Mouse (Mus musculus) heart, embryonic 12.5 days (tissue): ENCODE data around the gene Sema4g. TPM values are rescaled to one million over a fixed set of nuclear protein-coding genes. Genes with fewer than 3 reads are reported as not detected.

Experiments used
- ATAC-seq: fragments of 200-750 bp; cut with Nextera tagmentation; 2 replicates; pipeline ENCODE4 v1.8.0; 2017; ENCODE audit warnings: moderate TSS enrichment, moderate library complexity; ENCODE audit not compliant: insufficient number of reproducible peaks, low FRiP score
- H3K27ac ChIP-seq: fragments of 300-500 bp; sonication (generic); 2 replicates; pipeline ENCODE4 v1.5.1; 2016; ENCODE audit warnings: mild to moderate bottlenecking, moderate library complexity; ENCODE audit not compliant: poor library complexity, severe bottlenecking
- H3K27me3 ChIP-seq: fragments of 300-500 bp; sonication (generic); replicated peaks from 2 replicates; pipeline ENCODE4 v1.6.1; 2016; ENCODE audit warnings: mild to moderate bottlenecking, moderate library complexity
- H3K36me3 ChIP-seq: fragments of 300-500 bp; sonication (generic); 2 replicates; pipeline ENCODE4 v1.6.1; 2016; ENCODE audit warnings: mild to moderate bottlenecking, moderate library complexity
- H3K4me1 ChIP-seq: fragments of 300-500 bp; sonication (generic); replicated peaks from 2 replicates; pipeline ENCODE4 v1.6.1; 2016; ENCODE audit warnings: mild to moderate bottlenecking
- H3K4me2 ChIP-seq: fragments of 300-500 bp; sonication (generic); 2 replicates; pipeline ENCODE4 v1.6.1; 2016; ENCODE audit warnings: mild to moderate bottlenecking, moderate library complexity
- H3K4me3 ChIP-seq: fragments of 300-500 bp; sonication (generic); 2 replicates; pipeline ENCODE4 v1.5.1; 2016; ENCODE audit warnings: mild to moderate bottlenecking
- H3K9ac ChIP-seq: fragments of 300-500 bp; sonication (generic); 2 replicates; pipeline ENCODE4 v1.6.1; 2016; ENCODE audit warnings: mild to moderate bottlenecking, moderate library complexity
- H3K9me3 ChIP-seq: fragments of 300-500 bp; sonication (generic); replicated peaks from 2 replicates; pipeline ENCODE4 v1.6.1; 2016; ENCODE audit warnings: mild to moderate bottlenecking, moderate library complexity
- WGBS: fragments of 180-500 bp; shearing (Covaris S2); methylation state at CpG from one replicate; pipeline ENCODE4 v1.1.7; 2016; 5-methylcytosine and 5-hydroxymethylcytosine counted together
- polyA plus RNA-seq: library from polyadenylated mRNA; unstranded; fragments of >200 nt; fragmentation: Nextera tagmentation; extraction: Ambion mirVana; gene quantifications from 2 replicates; pipeline ENCODE4 v1.2.1, GENCODE M21; 2016

Sema4g gene
- polyA plus RNA-seq, result 0.91 and 1.0 TPM in 2 replicates

DNA sequence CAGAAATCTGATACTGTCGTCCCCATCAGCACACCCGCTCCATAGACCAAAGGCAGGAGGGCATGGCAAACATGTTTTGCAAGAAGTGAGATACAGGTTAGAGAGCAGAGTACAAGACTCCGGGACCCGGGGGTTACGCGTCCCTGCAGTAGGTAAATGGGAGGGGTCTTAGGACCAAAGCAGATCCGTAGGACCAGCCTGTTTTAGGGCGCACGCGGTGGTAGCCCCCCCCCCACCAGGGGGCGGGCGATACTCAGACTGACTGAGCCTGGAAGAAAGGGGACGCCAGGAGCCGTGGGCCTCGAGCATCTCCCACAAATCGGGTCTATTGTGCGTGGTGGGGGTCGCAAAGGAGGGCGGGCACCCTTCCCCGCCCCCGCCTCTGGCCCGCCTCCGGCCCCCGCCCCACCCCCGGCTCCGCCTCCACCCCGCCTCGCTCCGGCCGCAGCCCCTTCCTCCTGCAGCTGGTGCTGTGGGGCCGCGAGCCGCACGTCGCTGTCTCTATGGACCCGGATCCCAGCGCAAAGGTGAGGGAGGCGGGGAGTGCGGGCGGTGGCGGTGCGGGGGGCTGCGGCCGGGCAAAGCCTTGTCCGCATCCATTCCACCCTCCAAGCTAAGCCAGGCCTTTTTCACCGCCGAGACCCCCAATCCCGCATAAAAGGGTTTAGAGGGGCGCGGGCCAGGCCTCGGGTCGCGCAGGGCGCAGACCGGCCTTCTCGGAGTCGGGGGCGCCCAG lies at the start of gene Sema4g:
Gene Sema4g (plus strand): TSS at position 271 of the 736 bp plus-strand sequence.
- Histone ChIP-seq H3K27me3 (peaks cover 10% of the 10 kb centered on the region; the same call in 1 of the 2 replicates), H3K4me2 (peak within 1 kb of the TSS; percentile 100), H3K9me3 (no peaks in the 10 kb centered on the region), H3K9ac (peak within 1 kb of the TSS; percentile 87), H3K27ac (no peak within 1 kb of the TSS), H3K4me1 (peaks cover 23% of the 10 kb centered on the region), H3K4me3 (peak within 1 kb of the TSS; percentile 68), H3K36me3 (0 out of 2 replicates have a peak, but pooled peaks cover 5% of the 10 kb centered on the region)
- ATAC-seq, result peak; percentile 49; the same call in 1 of the 2 replicates
- WGBS, result 1% methylated on average over 55 of the region's 58 CpGs

DNA sequence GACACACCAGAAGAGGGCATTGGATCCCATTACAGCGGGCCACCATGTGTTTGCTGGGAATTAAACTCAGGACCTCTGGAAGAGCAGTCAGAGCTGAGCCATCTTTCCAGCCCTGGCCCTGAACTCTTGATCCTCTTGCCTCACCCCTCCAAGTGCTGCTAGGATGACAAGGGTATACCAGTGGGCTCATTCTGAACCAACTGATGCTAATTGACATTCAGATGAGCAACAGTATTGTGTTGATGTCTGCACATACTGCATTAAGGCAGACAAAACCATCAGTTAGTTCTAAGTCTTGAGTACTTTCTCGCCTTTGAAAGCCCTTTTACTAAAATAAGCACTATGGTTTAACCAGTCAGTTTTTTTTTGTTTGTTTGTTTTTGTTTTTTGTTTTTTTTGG lies 29.3 kb upstream of the Sema4g start:
- Histone ChIP-seq H3K27ac (no peak overlapping the region), H3K36me3 (peaks cover 79% of the 10 kb centered on the region), H3K9ac (no peak overlapping the region), H3K4me2 (no peak overlapping the region), H3K27me3 (no peaks in the 10 kb centered on the region), H3K4me3 (no peak overlapping the region), H3K4me1 (no peaks in the 10 kb centered on the region), H3K9me3 (no peaks in the 10 kb centered on the region)
- WGBS, result 94% methylated on average over 2 of the region's 2 CpGs
- no peak for ATAC-seq

DNA sequence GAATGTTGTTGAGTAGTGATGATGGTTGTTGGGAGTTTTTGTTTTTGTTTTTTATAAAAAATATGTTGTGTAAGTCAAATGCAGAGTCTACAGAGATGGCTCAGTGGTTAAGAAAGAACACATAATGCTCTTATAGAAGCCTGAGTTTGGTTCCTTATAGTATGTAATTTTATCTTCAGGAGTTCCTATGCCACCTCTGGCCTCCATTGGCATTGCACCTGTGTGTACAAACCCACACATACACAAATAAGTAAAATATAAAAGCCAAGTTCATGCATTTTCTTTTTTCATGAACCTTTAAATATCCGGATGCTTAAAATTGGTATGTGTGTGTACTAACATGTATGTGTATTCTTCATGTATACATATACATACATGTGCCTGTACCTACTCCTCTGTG lies 22.9 kb upstream of the Sema4g start:
- H3K27ac ChIP-seq, result no peak overlapping the region
- no peaks in the 10 kb centered on the region for H3K9me3 ChIP-seq
- H3K4me2 ChIP-seq, result no peak overlapping the region
- H3K27me3 ChIP-seq, result no peaks in the 10 kb centered on the region
- ATAC-seq, result no peak
- no peak overlapping the region for H3K9ac ChIP-seq
- H3K4me1 ChIP-seq, result no peaks in the 10 kb centered on the region
- 88% methylated on average over 1 of the region's 1 CpGs for WGBS
- peaks cover 78% of the 10 kb centered on the region for H3K36me3 ChIP-seq
- no peak overlapping the region for H3K4me3 ChIP-seq

DNA sequence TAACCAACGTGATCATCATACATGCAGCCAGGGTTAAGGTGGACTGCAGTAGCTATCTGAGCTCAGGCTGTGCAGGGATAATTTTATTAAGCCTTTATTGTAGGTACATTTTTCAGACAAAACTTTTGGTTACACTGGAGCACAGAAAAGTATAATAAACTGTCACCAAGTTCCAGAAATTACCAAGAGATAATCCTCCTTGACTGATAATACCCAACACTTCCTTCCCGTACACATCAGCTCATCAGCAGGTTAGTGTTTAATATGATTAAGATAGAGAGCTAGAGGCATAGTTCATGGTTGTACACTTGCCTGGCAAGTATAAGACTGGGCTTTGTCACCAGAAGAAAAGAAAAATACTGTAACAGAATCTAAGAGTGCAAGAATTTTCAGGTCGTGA lies 20.6 kb upstream of the Sema4g start:
- no peaks in the 10 kb centered on the region for H3K4me1 ChIP-seq
- no peaks in the 10 kb centered on the region for H3K9me3 ChIP-seq
- peaks cover 80% of the 10 kb centered on the region for H3K36me3 ChIP-seq
- H3K9ac ChIP-seq, result no peak overlapping the region
- no peak overlapping the region for H3K27ac ChIP-seq
- H3K4me3 ChIP-seq, result no peak overlapping the region
- WGBS, result 78% methylated on average over 3 of the region's 3 CpGs
- no peak overlapping the region for H3K4me2 ChIP-seq
- no peak for ATAC-seq
- no peaks in the 10 kb centered on the region for H3K27me3 ChIP-seq

DNA sequence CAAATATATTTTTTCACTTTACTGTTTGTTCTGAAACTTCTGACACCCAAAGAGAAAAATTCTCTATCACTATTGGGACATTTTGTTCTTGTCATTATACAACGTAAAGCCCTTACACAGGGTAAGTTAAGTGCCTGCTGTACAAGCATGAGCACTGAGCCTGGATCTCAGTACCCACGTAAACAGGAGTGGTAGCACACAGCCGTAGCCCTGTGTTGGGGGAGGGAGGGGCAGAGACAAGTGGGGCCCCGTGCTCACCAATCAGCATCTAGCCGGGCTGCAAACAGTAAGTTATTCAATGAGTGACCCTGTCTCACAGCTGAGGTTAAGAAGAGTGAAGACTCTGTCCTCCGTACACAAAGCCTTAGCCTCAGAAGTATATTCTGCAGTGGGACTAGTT lies 12.3 kb upstream of the Sema4g start:
- Histone ChIP-seq H3K4me3 (no peak overlapping the region), H3K27me3 (no peaks in the 10 kb centered on the region), H3K27ac (no peak overlapping the region), H3K36me3 (peaks cover 87% of the 10 kb centered on the region), H3K9me3 (no peaks in the 10 kb centered on the region), H3K4me2 (no peak overlapping the region), H3K9ac (no peak overlapping the region), H3K4me1 (no peaks in the 10 kb centered on the region)
- WGBS, result 87% methylated on average over 6 of the region's 6 CpGs
- no peak for ATAC-seq

DNA sequence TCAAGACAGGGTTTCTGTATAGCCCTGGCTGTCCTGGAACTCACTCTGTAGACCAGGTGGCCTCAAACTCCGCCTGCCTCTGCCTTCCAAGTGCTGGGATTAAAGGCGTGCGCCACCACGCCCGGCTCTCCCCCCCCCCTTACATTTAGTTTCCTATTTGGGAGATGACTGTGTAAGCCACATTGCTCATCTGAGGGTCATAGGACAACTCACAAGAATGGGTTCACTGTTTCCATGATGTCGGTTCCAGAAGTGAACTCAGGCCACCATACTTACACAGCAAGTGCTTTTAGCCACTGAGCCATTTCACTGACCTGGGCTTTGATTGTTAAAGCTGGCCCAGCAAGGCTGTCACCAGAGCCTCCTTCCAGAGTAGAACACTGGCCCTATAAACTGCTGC lies 11.8 kb upstream of the Sema4g start:
- no peak overlapping the region for H3K4me3 ChIP-seq
- H3K4me1 ChIP-seq, result no peaks in the 10 kb centered on the region
- no peaks in the 10 kb centered on the region for H3K27me3 ChIP-seq
- H3K4me2 ChIP-seq, result no peak overlapping the region
- 92% methylated on average over 6 of the region's 6 CpGs for WGBS
- peaks cover 89% of the 10 kb centered on the region for H3K36me3 ChIP-seq
- H3K9me3 ChIP-seq, result no peaks in the 10 kb centered on the region
- H3K9ac ChIP-seq, result no peak overlapping the region
- no peak for ATAC-seq
- H3K27ac ChIP-seq, result no peak overlapping the region

DNA sequence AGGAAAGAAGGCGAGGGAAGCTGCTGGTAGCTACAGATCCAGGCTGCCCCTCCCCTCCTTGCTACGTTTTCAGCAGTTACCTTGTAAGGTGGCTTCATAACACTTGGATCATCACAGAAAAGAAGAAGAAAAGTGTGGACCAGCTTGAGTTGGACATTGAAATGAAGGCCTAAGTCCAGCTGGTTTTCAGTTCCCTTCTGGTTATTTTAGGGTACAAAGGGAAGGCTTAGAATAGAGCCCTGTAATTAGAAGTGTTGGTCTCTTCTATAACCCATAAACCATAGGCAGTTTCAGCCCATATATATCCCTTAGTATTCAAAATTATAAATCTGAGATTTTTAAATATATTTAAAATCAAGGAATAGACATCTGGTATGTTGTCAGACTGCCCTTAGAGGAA lies 8.1 kb upstream of the Sema4g start:
- H3K9ac ChIP-seq, result no peak overlapping the region

DNA sequence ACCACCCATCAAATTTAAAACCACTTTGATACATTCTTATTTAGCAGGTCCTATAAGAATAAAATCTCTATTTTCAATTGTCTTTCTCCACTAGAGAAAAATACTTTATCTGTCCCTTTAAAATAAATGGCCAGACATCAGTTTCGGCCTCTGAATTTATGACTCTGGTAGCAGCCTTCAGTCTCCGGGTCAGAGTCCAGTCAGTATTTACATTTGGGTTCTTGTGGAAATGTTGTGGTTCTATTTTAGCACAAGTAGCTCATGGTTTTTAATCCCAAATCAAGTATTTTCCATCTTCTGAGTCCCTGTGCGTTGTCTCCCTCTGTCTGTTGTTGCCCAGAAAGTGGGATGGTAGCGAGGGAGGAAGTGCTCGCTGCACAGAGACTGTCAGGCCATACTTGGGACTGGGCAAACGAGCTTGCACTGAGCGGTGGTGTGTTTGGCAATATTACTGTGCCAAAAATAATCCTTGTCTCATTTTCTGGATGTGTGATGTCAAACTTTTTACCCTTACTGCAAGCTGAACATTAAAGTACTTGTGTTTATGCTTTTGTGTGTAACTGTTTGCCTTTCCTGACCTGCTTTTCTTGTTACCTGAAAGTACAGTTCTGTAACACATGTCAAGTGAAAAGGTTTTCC lies 6.3 kb upstream of the Sema4g start:
- Histone ChIP-seq H3K4me2 (no peak overlapping the region), H3K4me3 (no peak overlapping the region), H3K9ac (no peak overlapping the region), H3K4me1 (peaks cover 7% of the 10 kb centered on the region; the same call in 1 of the 2 replicates), H3K36me3 (peaks cover 50% of the 10 kb centered on the region), H3K27me3 (peaks cover 7% of the 10 kb centered on the region; the same call in 1 of the 2 replicates), H3K27ac (no peak overlapping the region), H3K9me3 (no peaks in the 10 kb centered on the region)
- WGBS, result 80% methylated on average over 7 of the region's 7 CpGs
- no peak for ATAC-seq

More for the DNA sequence above, 8.1 kb upstream of the Sema4g start:
- peaks cover 68% of the 10 kb centered on the region for H3K36me3 ChIP-seq
- peaks cover 6% of the 10 kb centered on the region; the same call in 1 of the 2 replicates for H3K4me1 ChIP-seq
- H3K27ac ChIP-seq, result no peak overlapping the region
- ATAC-seq, result no peak
- H3K4me3 ChIP-seq, result no peak overlapping the region
- H3K9me3 ChIP-seq, result no peaks in the 10 kb centered on the region
- WGBS, result 80% methylated on average over 2 of the region's 2 CpGs
- H3K4me2 ChIP-seq, result no peak overlapping the region
- no peaks in the 10 kb centered on the region for H3K27me3 ChIP-seq

DNA sequence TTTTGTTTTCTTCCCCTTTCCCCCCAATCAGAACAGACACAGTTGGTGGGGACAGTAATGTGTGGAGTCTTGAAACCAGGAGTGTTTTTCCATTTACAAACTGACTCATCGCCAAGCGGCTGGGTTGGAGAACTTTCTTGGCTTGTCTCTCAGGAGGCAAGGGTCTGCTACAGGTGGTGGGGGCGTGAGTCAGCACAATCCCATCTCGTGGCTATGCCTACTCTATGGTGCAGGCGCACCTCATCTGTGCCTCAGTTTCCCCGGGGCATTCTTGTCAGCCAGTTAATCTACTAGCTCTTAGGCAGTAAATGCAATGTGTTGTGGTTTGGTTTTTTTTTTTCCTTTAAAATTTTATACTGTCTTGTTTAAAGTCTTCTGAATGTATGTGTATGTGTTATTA lies 5.5 kb upstream of the Sema4g start:
- WGBS, result 89% methylated on average over 6 of the region's 6 CpGs
- Histone ChIP-seq H3K4me3 (no peak overlapping the region), H3K27me3 (peaks cover 7% of the 10 kb centered on the region; the same call in 1 of the 2 replicates), H3K4me1 (peaks cover 7% of the 10 kb centered on the region; the same call in 1 of the 2 replicates), H3K9ac (no peak overlapping the region), H3K4me2 (no peak overlapping the region), H3K36me3 (peaks cover 42% of the 10 kb centered on the region), H3K27ac (no peak overlapping the region), H3K9me3 (no peaks in the 10 kb centered on the region)
- ATAC-seq, result no peak

DNA sequence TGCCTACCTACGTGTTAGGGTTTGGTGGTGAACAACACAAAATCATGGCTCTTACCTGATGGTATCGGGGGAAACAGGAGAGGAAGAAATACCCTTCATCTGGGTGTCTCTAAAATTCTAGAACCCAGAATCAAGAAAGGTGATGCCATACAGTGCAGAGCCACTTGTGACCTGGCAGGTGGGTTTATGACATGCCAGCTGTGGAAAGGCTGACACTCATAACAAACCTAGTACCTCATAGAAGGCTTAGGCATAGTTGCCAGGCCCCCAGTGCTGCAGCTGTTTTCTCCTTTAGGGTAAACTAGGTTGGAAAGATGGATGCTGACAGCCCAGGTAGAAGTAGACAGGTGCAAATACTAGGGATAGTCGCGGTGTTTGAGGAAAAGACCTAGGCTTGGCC lies 4.5 kb upstream of the Sema4g start:
- Histone ChIP-seq H3K27ac (no peak overlapping the region), H3K4me2 (no peak overlapping the region), H3K36me3 (peaks cover 35% of the 10 kb centered on the region), H3K9me3 (no peaks in the 10 kb centered on the region), H3K4me1 (peaks cover 8% of the 10 kb centered on the region), H3K9ac (no peak overlapping the region), H3K4me3 (no peak overlapping the region), H3K27me3 (peaks cover 7% of the 10 kb centered on the region; the same call in 1 of the 2 replicates)
- 95% methylated on average over 4 of the region's 4 CpGs for WGBS
- ATAC-seq, result no peak

DNA sequence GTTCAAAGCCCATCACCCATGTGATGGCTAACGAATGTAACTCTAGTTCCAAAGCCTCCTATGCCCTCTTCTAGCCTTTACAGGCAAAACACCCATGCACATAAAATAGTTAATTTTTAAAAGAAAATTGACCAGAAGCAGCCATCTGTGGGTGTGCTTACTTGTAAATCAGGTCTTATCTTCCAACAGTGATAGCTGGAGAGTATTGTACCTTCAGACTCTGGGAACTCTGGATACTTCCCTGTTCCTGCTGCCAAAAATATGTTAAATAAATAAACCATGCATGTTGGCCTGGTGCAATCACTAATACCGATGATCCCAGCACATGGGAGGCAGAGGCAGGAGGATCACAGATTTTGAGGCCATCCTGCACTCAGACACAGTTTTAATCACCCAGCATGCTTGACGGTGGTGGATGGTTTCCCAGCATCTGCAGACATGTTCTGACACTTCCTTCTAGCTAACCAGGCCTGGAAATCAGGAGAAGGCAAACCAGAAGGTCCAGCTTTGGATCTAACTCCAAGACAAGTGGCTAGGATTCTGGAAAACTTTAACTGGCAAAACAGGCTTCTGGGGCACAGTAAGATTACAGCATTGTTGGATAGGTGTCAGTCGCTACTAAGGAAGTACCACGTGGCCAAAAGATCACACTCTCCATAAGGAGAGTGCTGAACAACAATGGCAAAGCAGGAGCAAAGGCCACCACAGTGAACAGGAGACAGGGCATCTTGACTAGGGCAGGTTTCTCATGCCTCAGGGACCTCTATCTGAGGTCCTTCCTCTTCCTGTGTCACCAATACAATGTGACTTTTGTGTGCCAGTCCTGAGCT lies 3.5 kb upstream of the Sema4g start:
- WGBS, result 38% methylated on average over 5 of the region's 5 CpGs
- no peak overlapping the region for H3K27ac ChIP-seq
- peaks cover 17% of the 10 kb centered on the region for H3K4me1 ChIP-seq
- H3K36me3 ChIP-seq, result peaks cover 27% of the 10 kb centered on the region
- H3K27me3 ChIP-seq, result peaks cover 7% of the 10 kb centered on the region; the same call in 1 of the 2 replicates
- H3K9ac ChIP-seq, result no peak overlapping the region
- no peaks in the 10 kb centered on the region for H3K9me3 ChIP-seq
- H3K4me3 ChIP-seq, result no peak overlapping the region
- no peak for ATAC-seq
- H3K4me2 ChIP-seq, result no peak overlapping the region
